Mouse (Mus musculus): ENCODE data around the gene Thsd7b. TPM values are rescaled to one million over a fixed set of nuclear protein-coding genes. Genes with fewer than 3 reads are reported as not detected.

Gene Thsd7b
- 10 to 100 TPM; 12.4 to 12.7 TPM for total RNA-seq (2021)
- long read RNA-seq, full-length matches to known transcripts = 5 of 10 reads
- long read RNA-seq, partial matches to known transcripts = 1 of 10 reads
- long read RNA-seq, other reads (novel, unspliced or antisense) = 4 of 10 reads

DNA sequence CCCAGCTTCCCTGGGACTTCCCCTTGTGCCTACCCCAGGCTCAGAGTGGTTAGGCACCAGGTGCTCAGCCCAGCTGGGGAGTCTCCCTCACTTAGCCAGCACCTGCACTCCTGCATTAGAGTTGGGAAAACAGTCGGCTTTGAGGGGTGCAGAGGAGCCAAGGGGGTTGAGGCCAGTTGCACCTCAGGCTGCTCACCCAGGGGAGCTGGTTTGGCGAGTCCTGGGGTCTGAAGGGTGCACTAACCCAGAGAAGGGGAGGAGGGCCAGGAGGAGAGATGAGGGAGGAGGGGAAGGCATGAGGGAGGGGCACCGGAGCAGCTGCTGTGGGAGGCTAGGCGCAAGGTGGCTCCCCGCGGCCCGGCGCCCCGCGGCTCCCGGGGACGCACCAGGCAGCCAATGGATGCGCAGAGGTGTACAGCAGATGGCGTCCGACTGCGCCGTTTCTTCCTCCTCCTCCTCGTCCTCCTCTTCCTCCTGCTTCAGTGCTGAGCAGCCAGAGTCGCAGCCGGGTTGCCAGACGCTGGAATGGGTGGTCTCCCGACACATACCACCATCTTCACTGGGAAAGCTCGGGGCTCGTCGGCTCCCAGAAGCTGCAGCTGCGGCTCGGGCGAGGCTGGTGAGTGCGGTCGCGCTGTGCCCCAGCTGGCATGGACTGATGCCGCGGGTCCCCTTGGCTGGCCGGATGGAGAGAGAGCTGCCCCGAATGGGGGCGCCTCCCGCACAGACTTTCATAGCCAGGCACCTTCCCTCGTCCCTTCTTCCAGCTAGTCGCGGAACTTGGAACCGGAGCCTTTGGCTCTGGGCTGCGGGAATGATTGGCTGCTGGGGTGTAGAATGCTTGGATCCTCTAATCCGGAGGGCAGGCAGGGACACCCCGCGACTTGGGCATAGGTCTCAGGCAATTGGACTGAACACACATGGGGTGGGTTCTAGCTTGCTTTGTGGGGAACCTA, at the start of gene Thsd7b:
TSS of gene Thsd7b (plus strand) at position 321 of the 956 bp plus-strand sequence.
- DNase-seq (ENCODE audit: low spot score in 2 of 2) = peak; percentile 50 to 66

DNA sequence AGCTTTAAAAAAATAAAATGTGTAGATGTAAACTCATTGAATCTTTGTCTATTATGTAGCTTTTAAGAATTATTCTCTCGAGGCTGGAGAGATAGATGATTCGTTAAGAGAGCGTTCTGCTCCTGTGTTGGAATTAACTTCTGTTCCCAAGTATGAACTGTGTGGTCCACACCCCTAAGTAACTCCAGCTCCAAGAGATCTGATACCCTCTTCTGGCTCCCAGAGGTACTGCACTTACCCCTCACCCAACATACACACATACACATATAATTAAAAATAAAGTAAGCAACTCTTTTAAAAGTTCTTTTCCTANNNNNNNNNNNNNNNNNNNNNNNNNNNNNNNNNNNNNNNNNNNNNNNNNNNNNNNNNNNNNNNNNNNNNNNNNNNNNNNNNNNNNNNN, 28.8 kb upstream of the Thsd7b start:
- peak in 1 of 2 experiments; percentile 63 for DNase-seq (ENCODE audit: low spot score in 2 of 2)

DNA sequence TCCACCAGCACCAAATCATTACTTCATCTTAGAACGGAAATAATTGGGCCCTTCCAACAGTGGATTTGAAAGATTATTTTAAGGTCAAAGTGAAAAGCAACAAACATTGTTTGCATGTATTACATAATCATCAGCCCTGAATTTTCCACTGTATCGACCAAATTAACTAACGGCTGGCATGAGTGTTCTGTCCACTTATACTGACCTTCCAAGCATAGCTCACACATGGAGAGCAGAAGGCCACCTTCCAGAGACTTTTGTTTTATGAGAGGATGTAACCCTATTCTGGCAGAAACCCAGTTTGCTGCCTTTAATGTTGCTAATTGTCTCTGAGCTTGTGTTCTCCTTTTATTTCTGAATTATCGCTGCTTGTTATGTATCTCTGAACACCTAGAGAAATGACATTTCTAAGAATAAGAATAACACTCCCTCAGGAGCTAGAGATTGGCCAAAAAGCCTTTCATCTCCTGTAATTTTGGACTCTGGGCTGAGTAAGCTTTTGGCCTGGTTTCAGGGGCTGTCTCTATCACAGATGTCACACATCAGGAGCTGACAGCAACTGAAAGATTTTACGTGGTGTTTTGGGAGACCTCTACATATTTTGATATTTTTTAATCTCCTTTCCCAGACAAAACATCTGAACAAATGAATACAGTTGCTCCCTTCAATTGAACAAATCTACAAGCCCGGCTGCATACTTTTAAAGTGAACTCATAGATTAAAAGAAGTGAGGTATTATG, 22.2 kb upstream of the Thsd7b start:
- DNase-seq (ENCODE audit: low spot score in 2 of 2) = no peak

DNA sequence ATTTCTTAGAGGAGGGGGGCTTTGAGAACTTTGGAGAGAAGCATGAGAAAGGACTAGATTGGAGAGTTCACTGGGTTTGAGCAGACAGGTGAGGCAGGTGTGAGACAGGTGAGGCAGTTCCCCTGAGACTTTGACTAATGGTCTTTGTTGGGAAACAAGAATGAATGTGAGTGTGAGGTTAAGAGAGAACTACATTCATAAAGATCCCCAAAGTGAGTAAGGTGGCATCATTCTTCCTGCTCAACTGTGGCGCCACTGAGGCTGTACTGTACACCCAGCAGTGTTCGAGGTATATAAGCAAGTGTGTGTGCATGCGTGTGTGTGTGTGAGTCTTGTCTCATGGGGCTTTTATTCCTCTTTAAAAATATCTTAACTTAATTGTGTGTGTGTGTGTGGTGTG, 6.4 kb upstream of the Thsd7b start:
- DNase-seq (ENCODE audit: low spot score in 2 of 2) = no peak

DNA sequence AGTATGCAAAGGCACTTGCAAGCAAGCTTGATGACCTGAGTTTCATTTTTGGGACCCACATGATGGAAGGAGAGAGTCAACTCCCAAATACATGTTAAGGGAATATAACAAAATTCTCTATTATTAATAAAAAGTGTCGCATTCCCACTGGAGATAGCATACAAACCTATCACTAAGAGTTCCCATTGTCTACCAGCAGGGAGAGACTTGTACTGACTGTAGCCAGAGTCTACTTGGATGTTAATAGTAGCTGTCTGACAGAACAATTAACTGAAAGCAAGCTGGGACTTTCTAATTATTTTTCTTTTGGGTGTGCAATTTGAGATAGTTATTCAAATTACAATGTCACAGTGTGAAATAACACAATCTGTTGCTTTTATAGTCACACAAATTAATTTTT, 31.1 kb downstream of the Thsd7b start:
- DNase-seq (ENCODE audit: low spot score in 2 of 2) = no peak

DNA sequence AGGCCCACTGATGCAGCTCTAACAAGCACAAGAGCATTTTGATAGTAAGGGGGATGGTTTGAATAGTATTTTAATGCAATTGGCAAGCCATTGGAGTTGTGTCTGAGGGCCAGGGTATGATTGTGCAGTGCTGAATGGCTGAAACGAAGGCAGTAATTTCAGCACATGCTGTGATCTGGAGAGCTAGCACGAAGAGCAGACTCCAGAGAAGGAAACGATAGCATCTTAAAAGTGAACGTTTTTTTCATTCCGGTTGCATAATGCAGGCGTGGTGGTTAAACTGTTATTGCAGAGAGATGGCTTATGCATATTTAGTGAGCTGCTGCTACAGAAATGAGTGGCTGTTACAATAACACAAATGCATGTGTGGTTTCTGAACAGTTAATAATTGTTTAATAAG, 51.3 kb downstream of the Thsd7b start:
- DNase-seq (ENCODE audit: low spot score in 2 of 2) = peak in 1 of 2 experiments; percentile 65

DNA sequence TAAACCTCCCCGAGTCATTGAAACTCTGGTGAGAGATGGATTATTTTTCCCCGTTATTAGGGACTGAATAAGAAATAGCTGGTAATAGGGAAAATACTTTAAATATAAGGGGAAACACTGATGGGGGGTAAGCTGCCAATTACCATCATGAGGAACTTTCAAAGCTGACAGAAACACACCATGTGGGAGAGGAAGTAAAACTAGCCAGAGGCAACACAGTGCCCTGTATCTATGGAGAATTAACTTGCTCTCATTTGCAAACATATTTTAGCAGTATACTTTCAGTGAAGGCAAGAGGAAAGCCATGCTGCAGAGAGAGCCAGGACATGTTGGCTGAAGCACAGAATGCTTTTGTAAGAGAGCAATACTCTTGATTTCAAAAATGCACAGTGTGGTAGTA, 51.7 kb downstream of the Thsd7b start:
- peak in 1 of 2 experiments; percentile 11 for DNase-seq (ENCODE audit: low spot score in 2 of 2)

DNA sequence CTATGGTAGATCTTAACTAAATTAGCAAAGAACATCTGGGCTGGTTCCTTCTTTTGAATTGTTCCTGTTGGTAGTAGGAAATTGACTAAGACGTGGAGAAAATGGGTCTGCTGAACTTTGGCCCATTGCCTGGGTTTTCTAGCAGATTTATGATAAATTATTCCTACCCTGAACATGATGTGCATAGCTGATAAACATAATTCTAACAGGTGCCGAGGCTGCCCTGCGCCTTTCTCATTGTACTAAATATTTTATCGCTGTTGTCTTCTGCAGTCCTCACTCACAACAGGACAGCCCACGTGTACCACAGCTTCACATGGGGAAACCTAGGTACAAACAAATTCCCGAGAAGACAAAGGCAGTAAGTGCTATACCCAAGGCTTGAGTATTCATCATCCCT, 83.5 kb downstream of the Thsd7b start:
- no peak for DNase-seq (ENCODE audit: low spot score in 2 of 2)

DNA sequence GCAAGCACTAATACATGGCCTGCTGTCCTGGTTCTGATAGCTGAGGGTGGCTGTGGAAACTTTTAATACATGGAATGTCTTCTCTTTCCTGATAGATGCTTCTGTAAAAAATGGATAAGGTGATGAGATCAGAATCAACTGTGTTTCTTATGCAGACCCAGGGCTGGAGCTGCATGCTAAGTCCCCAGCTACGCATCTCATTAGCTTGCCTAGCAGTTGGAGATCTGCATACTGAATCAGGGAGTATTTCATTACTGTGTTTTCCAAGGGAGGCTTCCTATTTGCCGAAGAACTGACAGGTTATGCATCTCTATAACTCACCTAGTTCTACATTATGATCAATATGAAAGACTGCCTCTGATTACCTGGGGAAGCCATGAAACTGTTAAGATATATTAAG, 84.3 kb downstream of the Thsd7b start:
- no peak for DNase-seq (ENCODE audit: low spot score in 2 of 2)

DNA sequence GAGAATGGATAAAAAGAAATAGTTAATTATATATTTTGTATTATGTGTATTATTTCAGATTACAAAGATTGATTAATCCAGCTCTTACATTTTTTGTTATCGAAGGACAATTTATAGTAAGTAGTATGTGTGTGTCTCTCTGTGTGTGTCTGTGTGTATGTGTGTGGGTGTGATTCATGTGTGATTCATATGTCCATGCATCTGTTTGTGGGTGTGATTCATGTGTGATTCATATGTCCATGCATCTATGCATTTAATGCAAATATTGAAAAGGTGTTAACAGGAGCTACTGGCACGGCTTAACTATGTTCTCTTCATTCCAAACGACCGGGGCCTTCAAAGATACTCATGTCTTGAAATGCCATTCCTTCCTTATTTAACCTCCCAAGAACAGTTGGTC, 90.3 kb downstream of the Thsd7b start:
- DNase-seq (ENCODE audit: low spot score in 2 of 2) = no peak

DNA sequence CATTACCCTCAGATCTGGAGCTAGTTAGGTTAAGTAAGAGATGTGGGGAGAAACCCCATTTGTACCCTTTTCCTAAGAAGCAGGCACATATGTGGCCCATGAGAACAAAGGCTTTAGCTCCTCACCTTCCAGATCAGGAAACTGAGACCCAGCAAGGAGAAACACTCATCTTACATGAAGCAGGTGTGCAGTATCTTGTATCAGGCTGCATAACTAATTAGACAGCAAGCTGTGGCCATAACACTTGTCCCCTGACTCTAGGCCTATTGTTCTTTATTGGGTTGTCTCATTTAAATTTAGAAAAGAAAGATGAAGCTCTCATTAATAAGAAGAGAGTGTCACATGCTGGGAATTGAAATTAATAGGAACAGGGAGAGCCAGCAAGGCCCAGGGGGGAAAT, 91.7 kb downstream of the Thsd7b start:
- DNase-seq (ENCODE audit: low spot score in 2 of 2) = no peak

DNA sequence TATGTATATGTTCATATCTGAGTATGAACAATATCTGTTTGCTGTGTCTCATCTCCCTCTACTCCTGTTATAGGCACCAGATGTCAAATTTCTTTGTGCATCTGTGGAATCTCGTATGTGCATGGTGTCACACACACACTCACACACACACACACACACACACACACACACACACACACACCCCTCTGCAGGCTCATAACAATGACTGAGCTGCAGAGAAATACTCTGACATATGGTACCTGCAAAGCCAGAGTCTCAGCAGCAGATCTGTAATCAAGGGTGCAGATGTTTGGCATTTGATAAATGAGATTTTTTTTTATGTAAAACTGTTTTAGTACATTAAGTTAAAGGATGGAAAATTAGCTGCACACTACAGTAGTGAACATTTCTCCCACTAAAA, 92.5 kb downstream of the Thsd7b start:
- no peak for DNase-seq (ENCODE audit: low spot score in 2 of 2)

DNA sequence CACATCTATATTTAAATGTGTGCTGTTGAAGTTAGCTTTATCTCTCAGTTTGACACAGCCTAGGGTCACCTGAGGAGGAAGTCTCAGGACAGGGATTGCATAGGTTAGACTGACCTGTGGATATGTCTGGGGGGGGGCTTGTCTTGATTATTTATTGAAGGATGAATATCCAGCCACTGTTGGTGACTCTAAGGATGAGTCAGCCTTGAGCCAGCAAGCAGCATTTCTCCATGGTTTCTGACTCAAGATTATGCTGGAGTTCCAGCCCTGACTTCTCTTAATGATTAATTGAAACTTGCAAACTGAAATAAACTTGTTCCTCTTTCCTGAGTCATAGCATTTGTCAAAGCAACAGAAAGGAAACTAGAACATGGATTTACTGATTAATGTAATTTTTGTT, 113.4 kb downstream of the Thsd7b start:
- no peak for DNase-seq (ENCODE audit: low spot score in 2 of 2)

DNA sequence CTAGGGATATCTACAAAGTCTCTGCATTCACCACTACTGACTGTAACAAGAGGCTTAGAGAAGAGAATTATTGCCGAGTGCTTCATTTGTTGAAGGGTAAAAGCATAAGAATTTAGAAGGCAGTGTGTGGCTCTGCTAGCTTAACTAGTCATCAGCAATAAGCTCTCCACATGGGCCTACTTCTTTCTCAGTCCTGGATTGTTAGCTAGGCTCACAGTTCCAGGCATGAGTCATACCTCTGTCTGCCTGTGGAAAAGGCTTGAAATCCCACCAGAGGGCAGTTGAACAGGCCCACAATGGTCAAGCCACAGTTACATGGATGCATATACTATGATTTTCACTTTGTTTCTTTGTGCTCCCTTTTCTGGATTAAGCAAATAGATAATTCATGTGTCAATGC, 138.5 kb downstream of the Thsd7b start:
- no peak for DNase-seq (ENCODE audit: low spot score in 2 of 2)

DNA sequence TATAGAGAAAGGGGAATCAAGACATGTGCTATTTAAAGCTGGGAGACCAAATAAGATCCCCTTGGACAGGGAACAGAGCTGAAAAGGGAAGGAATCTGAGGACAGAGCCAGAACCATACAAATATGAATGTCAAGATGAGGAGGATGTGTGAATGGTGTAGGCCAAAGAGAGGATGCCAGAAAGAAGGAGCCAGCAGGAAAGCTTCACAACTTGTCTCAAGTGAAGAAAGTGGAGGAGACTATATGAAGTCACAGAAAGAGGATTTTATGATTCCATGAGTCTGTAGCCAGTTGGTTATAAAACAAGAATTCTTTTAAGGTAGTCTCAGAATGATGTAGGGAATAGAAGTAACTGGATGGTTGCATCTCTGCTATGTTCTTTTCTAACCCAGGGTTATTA, 148.5 kb downstream of the Thsd7b start:
- DNase-seq (ENCODE audit: low spot score in 2 of 2) = no peak

DNA sequence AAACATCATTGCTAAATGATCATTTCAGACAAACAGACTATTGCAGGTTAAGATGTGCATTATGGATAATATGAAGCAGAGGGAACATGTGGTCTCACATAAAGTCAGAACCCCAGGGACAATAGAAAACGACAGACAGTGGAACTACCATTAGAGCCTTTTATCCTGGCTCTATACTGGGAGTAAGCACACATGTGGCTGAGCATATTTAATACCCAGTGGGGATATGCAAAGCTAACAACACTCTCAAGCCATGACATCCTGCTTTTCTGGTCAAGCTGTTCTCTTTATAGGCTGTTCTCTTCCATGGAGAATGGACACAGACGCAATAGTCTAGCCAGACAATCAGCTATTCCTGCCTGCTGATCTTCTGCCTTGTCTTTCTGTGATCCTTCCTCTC, 191.3 kb downstream of the Thsd7b start:
- DNase-seq (ENCODE audit: low spot score in 2 of 2) = no peak

DNA sequence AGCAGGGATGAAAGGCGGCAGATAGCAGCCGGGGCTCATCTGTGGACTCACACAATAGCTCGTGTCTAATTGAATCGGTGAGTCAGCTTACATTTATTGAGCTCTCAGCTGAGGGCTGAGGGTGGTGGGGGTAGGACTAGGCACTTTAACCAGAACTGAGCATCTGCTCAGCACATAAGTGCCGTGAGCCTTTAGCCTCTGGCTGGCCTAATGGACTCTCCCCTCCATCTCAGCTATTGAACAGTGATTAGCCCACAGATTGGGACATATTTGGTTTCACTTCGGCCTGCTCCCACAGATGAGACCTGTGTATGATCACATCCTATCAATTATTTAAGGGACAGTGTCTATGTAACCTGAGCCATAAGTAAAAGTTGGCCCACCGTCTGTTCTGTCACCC, 200.4 kb downstream of the Thsd7b start:
- DNase-seq (ENCODE audit: low spot score in 2 of 2) = no peak

DNA sequence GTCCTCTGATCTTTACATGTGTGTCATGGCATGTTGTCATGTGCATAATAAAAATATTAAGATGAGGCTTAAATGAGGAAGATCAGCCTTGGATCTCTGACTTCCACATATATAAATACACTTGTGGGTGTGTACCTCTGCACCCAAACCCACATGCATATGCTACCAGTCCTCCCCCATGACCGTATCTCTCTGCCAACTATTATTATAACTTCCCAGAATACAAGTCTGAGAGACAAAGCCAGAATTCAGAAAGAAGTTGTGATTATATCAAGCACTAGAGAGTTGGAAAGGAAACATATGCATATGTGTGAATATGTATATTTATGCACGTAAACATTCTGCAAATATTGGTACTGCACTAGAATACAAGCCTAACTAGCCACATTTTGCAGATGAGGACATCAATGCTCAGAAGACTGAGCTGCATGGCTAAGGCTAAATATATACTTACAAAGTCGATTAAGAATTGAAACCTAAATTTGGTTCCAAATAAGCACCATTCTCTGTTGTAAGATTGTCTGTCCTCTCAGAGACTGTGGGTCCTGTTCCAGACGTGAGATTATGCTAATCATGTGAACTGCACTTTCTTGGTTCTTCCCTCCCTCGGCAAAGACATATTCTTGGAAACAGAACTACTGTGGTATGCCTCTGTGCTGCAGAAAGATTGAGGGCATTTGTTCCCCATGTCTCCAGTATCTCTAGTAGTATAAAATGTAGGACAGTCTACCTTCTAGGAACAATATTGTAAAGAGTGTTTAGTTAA, 211.3 kb downstream of the Thsd7b start:
- no peak for DNase-seq (ENCODE audit: low spot score in 2 of 2)

DNA sequence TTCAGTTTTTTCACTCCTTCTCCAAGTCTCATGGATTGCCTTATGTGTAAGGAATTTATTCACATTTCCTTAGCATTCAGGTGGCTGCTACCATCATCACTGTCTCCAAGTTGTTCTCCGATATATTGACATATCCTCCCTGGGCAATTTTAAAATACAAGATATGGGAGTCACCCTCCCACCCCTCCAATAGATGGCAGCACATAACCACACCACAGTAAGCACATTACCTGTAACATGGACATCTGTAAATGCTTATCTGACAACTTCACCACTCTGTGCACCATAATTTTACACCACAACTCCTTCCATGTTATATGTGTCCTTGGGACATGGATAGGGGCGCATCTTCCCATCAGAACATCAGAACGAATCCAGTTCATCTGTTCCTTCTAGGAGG, 218.0 kb downstream of the Thsd7b start:
- peak in 1 of 2 experiments; percentile 26 for DNase-seq (ENCODE audit: low spot score in 2 of 2)

DNA sequence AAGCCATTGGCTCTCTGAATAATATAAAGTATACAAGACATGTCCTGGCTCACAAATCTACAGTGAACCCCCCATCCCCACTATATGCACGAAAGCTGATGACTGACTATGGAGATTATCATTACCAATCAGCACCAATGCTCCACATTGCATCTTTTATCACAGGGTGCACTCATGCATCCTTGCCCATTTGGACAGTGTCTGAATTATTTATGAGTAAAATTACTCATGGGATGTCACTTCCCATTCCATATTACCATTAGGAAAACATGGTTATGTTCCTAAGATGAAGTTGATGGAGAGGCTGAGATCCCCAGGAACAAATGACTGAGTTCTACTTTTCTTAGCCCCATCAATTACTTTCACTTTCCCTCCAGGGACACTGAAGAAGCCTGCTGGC, 220.8 kb downstream of the Thsd7b start:
- no peak for DNase-seq (ENCODE audit: low spot score in 2 of 2)

DNA sequence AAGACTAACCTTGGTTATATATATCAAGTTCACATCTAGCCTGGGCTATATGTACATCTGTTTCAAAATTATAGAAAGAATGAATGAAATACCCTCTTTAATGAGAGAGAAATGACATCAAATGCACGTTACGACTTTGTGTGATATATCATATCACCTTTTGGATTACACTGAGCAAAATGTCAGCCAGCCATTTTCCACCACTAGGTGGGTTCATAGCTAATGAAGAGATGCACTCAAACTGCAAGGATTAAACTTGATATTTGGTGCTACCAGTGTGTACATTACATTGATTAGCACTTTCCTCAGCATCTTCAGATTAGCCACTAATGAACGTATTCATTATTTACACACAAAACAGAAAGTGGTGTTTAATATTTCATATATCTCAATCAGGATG, 228.6 kb downstream of the Thsd7b start:
- DNase-seq (ENCODE audit: low spot score in 2 of 2) = peak in 1 of 2 experiments; percentile 15

Measured in layer of hippocampus, adult 18-20 months (tissue).